Mouse (Mus musculus) myocyte (in vitro differentiated cells): ENCODE results near the gene Sfrp2. TPM values are rescaled to one million over a fixed set of nuclear protein-coding genes. Genes with fewer than 3 reads are reported as not detected.

Experiments
- H3K27me3 ChIP-seq: one replicate; pipeline ENCODE4 v1.6.1; 2011; ENCODE audit not compliant: control insufficient read depth, insufficient read depth, insufficient read length
- H3K36me3 ChIP-seq: one replicate; pipeline ENCODE4 v1.6.1; 2011; ENCODE audit not compliant: control insufficient read depth, insufficient read depth
- H3K4me2 ChIP-seq: one replicate; pipeline ENCODE4 v1.6.1; 2011; ENCODE audit warnings: low read depth, control low read depth
- H3K4me3 ChIP-seq: one replicate; pipeline ENCODE4 v1.5.1; 2011; ENCODE audit warnings: mild to moderate bottlenecking, control low read depth, moderate library complexity
- H3K79me2 ChIP-seq: one replicate; pipeline ENCODE4 v1.6.1; 2011; ENCODE audit not compliant: control insufficient read depth, insufficient read depth
- H3ac ChIP-seq: one replicate; pipeline ENCODE4 v1.6.1; 2011; ENCODE audit not compliant: control insufficient read depth, insufficient read length
- CEBPB ChIP-seq: IDR thresholded peaks from 2 replicates; pipeline ENCODE4 v1.6.1; 2011; ENCODE audit warnings: mild to moderate bottlenecking, moderate library complexity; ENCODE audit not compliant: poor library complexity, insufficient read depth, severe bottlenecking
- E2F4 ChIP-seq: IDR thresholded peaks from one replicate; pipeline ENCODE4 v1.6.1; 2011; ENCODE audit warnings: mild to moderate bottlenecking, control low read depth, moderate library complexity; ENCODE audit not compliant: insufficient read depth
- MAX ChIP-seq: IDR thresholded peaks from one replicate; pipeline ENCODE4 v1.6.1; 2011; ENCODE audit warnings: low read depth, mild to moderate bottlenecking, control low read depth
- MYOD1 ChIP-seq, 3 experiments: IDR thresholded peaks; one replicate each; pipeline ENCODE4 v1.6.1; 2011; ENCODE audit warnings: control low read depth in 2 of 3, low read depth in 2 of 3, mild to moderate bottlenecking in 2 of 3, moderate library complexity in 1 of 3; ENCODE audit not compliant: insufficient read length in 2 of 3, control insufficient read depth in 1 of 3
- MYOG ChIP-seq, 3 experiments: IDR thresholded peaks; one replicate each; pipeline ENCODE4 v1.6.1; 2011; ENCODE audit warnings: control low read depth in 2 of 3, low read depth in 2 of 3, mild to moderate bottlenecking in 2 of 3; ENCODE audit not compliant: insufficient read length in 2 of 3, control insufficient read depth in 1 of 3, insufficient read depth in 1 of 3
- POLR2A ChIP-seq: IDR thresholded peaks from one replicate; pipeline ENCODE4 v1.6.1; 2011; ENCODE audit warnings: low read depth, mild to moderate bottlenecking, control low read depth, moderate library complexity; ENCODE audit not compliant: insufficient read length
- POLR2AphosphoS2 ChIP-seq: IDR thresholded peaks from one replicate; pipeline ENCODE4 v1.6.1; 2011; ENCODE audit warnings: low read depth, control low read depth; ENCODE audit not compliant: insufficient read length
- REST ChIP-seq: IDR thresholded peaks from one replicate; pipeline ENCODE4 v1.6.1; 2011; ENCODE audit warnings: mild to moderate bottlenecking, control low read depth, moderate library complexity; ENCODE audit not compliant: insufficient read depth, insufficient read length
- SRF ChIP-seq: IDR thresholded peaks from one replicate; pipeline ENCODE4 v1.6.1; 2011; ENCODE audit warnings: low read depth; ENCODE audit not compliant: control insufficient read depth, insufficient read length
- TCF12 ChIP-seq: IDR thresholded peaks from one replicate; pipeline ENCODE4 v1.6.1; 2011; ENCODE audit warnings: mild to moderate bottlenecking, control low read depth; ENCODE audit not compliant: poor library complexity, insufficient read depth, severe bottlenecking
- TCF3 ChIP-seq: IDR thresholded peaks from one replicate; pipeline ENCODE4 v1.6.1; 2011; ENCODE audit warnings: low read depth, control low read depth; ENCODE audit not compliant: insufficient read length
- USF1 ChIP-seq: IDR thresholded peaks from one replicate; pipeline ENCODE4 v1.6.1; 2011; ENCODE audit warnings: low read depth, mild to moderate bottlenecking, control low read depth, moderate library complexity
- polyA plus RNA-seq: library from polyadenylated mRNA; unstranded; fragments of >200 nt; fragmentation: generic; extraction: Trizol; gene quantifications from one replicate; pipeline ENCODE4 v1.2.1, GENCODE M21; 2012; ENCODE audit warnings: missing spikeins

Gene Sfrp2
- polyA plus RNA-seq, 1 experiment, result 0.05 TPM

- Histone ChIP-seq H3K36me3 (no peaks in the 10 kb centered on the region), H3K4me3 (no peak overlapping the region), H3K27me3 (peaks cover 31% of the 10 kb centered on the region), H3K4me2 (no peak overlapping the region), H3ac (no peak overlapping the region), H3K79me2 (no peaks in the 10 kb centered on the region)
- TF ChIP-seq POLR2A, result no peak
- TF ChIP-seq REST, result no peak
- TF ChIP-seq TCF12, result no peak
- no peak for TF ChIP-seq SRF
- TF ChIP-seq MYOG (IDR thresholded peaks at IDR 0.05; ENCODE audit: control insufficient read depth in 1 of 3, insufficient read depth in 1 of 3, insufficient read length in 2 of 3, low read depth in 2 of 3), result no peak
- TF ChIP-seq POLR2AphosphoS2, result no peak
- no peak for TF ChIP-seq MAX
- no peak for TF ChIP-seq USF1
- no peak for TF ChIP-seq TCF3
- no peak for TF ChIP-seq CEBPB
- TF ChIP-seq MYOD1 (IDR thresholded peaks at IDR 0.05; ENCODE audit: control insufficient read depth in 1 of 3, insufficient read length in 2 of 3, low read depth in 2 of 3), result no peak
- no peak for TF ChIP-seq E2F4
These were observed 3.8 kb upstream of the Sfrp2 start for GRCm38 (mm10) chr3:83762361-83762760.

DNA sequence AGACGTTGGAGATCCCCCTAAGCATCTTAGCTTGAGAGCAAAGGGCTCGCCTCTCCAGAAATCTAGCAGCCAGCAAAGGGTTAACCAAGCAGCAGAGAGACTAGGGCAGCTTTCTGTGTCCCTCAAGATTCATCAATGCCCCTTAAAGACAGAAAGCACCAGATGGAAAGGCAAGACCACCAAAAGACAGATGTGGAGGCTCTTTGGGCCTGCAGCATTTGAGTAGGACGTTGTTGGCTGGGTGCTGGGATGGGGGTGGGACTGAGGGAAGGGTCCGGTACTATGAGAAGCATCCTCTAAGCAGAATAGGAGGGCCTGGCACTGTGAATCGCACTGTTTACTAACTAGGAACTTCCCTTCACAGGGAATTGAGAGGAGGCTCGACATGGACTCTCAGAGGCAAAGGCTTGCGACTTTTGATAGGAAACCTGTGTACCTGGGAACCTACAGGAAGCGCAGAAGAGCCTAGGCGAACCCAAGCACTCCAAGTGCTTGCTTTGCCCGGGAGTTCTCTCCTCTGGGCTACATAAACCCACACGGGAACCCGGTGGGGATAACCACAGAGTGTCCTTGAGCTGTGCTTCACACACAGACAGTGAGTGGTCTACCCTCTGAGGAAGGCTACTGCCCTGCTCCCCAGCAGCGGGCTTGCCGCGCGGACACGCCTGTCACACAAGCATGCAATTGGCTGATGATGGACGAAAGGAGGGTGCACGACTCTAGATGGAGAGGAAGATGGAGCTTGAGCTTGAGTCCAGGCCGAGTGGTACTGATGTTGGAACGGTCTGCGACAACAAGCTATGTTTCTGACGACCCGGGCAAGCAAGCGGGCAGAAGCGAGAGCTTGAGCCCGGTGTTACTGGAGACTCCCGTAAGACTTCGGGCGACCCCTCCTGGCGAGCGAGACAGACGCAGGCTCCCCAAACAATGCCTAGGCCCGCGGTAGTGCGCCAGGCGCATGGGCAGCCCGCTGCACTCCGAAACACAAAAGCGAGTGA is 2.3 kb upstream of the Sfrp2 start:
- Histone ChIP-seq H3K27me3 (peaks cover 31% of the 10 kb centered on the region), H3ac (no peak overlapping the region), H3K79me2 (no peaks in the 10 kb centered on the region), H3K4me2 (peak overlapping the region; percentile 71), H3K36me3 (no peaks in the 10 kb centered on the region), H3K4me3 (no peak overlapping the region)
- TF ChIP-seq SRF, result no peak
- no peak for TF ChIP-seq E2F4
- TF ChIP-seq USF1, result no peak
- TF ChIP-seq REST, result no peak
- no peak for TF ChIP-seq MYOD1 (IDR thresholded peaks at IDR 0.05; ENCODE audit: control insufficient read depth in 1 of 3, insufficient read length in 2 of 3, low read depth in 2 of 3)
- TF ChIP-seq POLR2AphosphoS2, result no peak
- TF ChIP-seq POLR2A, result no peak
- TF ChIP-seq TCF3, result no peak
- TF ChIP-seq MAX, result no peak
- TF ChIP-seq CEBPB, result no peak
- no peak for TF ChIP-seq TCF12
- no peak for TF ChIP-seq MYOG (IDR thresholded peaks at IDR 0.05; ENCODE audit: control insufficient read depth in 1 of 3, insufficient read depth in 1 of 3, insufficient read length in 2 of 3, low read depth in 2 of 3)

GRCm38 (mm10) chr3:83766726-83767070 is 577 bp downstream of the Sfrp2 start:
- H3K36me3 ChIP-seq, result no peaks in the 10 kb centered on the region
- H3K4me2 ChIP-seq, result no peak overlapping the region
- H3K79me2 ChIP-seq, result no peaks in the 10 kb centered on the region
- TF ChIP-seq POLR2AphosphoS2 (no peak), MAX (no peak), USF1 (no peak), SRF (no peak), TCF3 (no peak), POLR2A (no peak), CEBPB (no peak), TCF12 (no peak), REST (no peak), MYOG (IDR thresholded peaks at IDR 0.05; ENCODE audit: control insufficient read depth in 1 of 3, insufficient read depth in 1 of 3, insufficient read length in 2 of 3, low read depth in 2 of 3) (no peak)
- peaks cover 31% of the 10 kb centered on the region for H3K27me3 ChIP-seq
- H3ac ChIP-seq, result no peak overlapping the region
- no peak overlapping the region for H3K4me3 ChIP-seq

GRCm38 (mm10) chr3:83767121-83767520 is 1.0 kb downstream of the Sfrp2 start:
- Histone ChIP-seq H3K79me2 (no peaks in the 10 kb centered on the region), H3ac (no peak overlapping the region), H3K36me3 (no peaks in the 10 kb centered on the region), H3K4me2 (no peak overlapping the region), H3K27me3 (peaks cover 31% of the 10 kb centered on the region), H3K4me3 (no peak overlapping the region)
- TF ChIP-seq MAX (no peak), E2F4 (no peak), POLR2AphosphoS2 (no peak), USF1 (no peak), TCF3 (no peak), SRF (no peak), MYOD1 (IDR thresholded peaks at IDR 0.05; ENCODE audit: control insufficient read depth in 1 of 3, insufficient read length in 2 of 3, low read depth in 2 of 3) (no peak), TCF12 (no peak), REST (no peak), CEBPB (no peak), POLR2A (no peak), MYOG (IDR thresholded peaks at IDR 0.05; ENCODE audit: control insufficient read depth in 1 of 3, insufficient read depth in 1 of 3, insufficient read length in 2 of 3, low read depth in 2 of 3) (no peak)
